Mouse (Mus musculus): Measurements from ENCODE around the gene Rasa4. TPM values are rescaled to one million over a fixed set of nuclear protein-coding genes. Genes with fewer than 3 reads are reported as not detected.
"Not testable (repeated sequence)": the region's sequence is repeated elsewhere in the genome, so short reads cannot be mapped to it uniquely, and the experiment has no call there.

Rasa4 gene
- polyA plus RNA-seq, 2 experiments from 2014 or later: 1.8 to 2.2 TPM

GRCm38 (mm10) chr5:136066404-136067148 is 17.1 kb upstream of the Rasa4 start:
- not testable (repeated sequence) for ATAC-seq

DNA sequence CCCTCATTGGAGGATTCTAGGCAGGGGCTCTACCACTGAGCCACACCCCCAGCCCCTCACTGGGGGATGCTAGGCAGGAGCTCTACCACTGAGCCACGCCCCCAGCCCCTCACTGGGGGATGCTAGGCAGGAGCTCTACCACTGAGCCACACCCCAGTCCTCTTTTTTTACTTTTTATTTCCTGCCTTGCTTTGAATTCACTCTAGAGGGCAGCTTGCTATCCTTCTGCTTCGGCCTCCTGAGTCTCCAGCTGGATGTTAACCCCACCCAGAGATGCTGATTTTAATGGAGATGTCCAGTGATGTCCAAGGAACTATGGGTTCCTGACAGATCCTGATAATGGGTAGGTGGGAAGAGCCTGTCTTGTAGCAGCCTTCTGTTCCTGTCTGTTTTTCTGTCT is 14.3 kb upstream of the Rasa4 start:
- no peak for ATAC-seq

DNA sequence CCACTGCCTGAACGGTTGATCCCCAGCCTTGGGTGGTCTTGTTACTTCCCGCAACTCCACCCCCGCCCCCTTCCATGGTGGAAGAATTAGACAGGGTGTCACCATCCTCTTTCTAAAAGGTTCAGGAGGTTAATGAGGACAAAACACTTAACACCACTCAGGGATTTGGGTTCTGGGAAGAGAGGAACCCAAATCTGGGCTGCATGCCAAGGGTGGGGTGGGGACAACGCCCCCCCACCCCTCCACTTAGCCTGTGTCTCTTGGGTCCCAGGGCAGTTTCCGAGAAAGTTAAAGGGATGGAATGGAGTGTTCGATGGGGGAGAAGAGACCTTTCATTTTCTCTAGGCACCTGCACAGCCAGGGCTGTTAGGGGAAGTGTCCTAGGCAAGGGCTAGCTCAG is 10.7 kb upstream of the Rasa4 start:
- ATAC-seq: no peak

GRCm38 (mm10) chr5:136073526-136073925 is 10.2 kb upstream of the Rasa4 start:
- no peak for ATAC-seq

- no peak for ATAC-seq
These were observed 8.6 kb upstream of the Rasa4 start for GRCm38 (mm10) chr5:136075076-136075475.

GRCm38 (mm10) chr5:136076284-136076683 is 7.4 kb upstream of the Rasa4 start:
- ATAC-seq: no peak

DNA sequence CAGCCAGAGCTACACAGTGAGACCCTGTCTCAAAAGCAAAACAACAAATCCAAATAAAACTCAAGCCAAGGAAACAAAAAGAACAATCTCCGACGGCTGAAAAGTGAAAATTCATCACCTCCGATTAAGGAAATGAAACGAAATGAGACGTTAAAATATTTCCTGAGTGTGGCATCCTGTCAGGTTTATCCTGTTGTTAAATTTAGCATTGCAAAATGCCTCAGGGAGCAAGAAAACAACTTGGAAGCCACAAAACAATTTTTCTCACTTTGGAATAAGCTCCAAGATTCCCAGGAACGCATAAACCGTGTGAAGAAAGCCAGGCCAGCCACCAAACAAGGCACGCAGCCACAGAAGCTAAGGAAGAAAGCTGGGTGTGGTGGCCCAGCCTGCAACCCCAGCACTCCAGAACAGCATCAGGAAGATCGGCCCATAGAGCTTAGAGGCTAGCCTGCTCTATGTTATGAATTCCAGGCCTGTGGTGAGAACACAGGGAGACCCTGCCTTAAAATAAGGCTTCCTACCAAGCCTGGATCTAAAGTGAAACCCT is 6.6 kb upstream of the Rasa4 start:
- no peak for ATAC-seq

GRCm38 (mm10) chr5:136078136-136078535 is 5.6 kb upstream of the Rasa4 start:
- no peak for ATAC-seq

DNA sequence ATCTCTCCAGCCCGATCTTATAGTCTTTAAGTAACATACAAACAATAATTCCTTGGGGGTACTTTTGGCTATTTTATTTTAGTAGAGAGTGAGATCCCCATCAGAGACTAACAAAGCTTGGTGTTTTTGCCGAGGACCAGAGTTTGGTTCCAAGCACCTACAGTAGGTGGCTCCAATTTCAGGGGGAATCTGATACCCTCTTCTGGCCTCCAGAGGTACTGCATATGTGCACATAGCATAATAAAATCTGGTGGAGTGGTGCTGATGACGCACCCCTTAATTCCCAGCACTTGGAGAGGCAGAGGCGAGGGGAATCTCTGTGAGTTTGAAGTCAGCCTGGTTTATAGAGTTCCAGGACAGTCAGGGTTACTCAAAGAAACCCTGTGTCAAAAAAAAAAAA is 1.4 kb upstream of the Rasa4 start:
- no peak for ATAC-seq

DNA sequence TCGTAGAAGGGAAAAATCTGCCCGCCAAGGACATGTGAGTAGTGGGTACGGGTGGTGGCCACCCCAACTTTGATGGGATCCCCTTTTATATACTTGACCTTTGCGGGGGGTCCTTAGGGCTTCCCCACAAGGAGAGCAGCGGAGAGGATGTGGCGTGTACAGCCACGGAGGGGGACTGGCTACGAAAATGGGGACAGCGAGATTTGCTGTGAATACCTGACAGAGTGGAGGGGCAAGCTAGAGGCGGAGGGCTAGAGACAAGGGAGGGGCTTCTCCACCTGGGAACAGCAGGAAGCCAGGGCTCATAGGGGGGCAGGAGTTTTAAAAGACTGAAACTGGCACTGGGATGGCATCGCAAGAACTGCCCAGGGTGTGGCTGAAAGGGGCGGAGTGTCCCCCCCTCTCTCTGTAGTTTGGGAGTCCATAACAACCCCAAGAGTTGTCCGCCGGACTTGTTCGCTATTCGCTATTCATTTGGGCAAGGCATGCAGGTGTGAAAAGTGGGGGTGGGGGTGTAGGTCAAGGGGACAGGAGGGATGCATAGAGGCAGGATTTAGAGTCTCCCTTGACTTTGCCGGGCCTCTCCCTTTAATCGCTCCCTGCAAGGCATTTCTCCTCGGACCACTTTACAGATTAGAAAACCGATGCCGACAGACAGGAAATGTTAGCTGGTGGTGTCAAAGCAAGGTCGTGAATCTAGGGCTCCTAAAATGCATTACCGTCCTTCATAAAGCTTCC is 597 bp downstream of the Rasa4 start:
- ATAC-seq: peak; percentile 28

DNA sequence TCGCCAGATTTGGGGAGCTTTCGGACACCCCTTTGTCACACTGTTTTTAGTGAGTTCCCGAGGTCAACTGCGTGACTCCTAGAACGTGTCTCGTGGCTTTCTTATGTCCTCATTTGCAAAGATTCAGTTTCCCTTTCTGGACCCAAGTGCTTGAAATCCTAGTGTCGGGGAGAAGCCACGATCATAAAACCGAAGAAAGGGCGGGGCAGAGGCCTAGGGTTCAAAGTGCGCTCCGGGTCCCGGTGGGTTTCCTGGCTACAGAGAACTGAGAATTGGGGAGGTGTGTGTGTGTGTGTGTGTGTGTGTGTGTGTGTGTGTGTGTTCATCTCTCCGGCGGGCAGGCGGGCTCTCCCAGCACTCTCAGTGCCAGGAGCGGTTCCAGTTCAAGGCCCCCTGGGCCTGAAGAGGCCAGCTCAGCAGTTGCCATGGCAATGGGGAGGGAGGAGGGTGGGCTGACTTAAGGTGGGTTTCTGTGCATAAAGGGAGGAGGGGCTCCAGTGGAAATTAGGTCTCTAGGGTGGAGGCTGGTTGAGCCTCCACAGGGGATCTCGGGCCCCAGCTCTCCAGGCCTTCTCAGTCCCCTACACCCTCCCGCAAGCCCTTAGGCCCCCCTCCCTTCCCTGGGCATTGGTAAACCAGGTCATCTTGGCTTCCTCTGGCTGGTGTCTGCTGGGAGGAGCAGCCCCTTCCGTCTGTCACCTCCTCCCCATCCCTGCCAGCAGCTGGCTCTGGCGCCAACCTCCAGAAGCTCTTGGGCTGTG is 1.4 kb downstream of the Rasa4 start:
- no peak for ATAC-seq

GRCm38 (mm10) chr5:136086290-136086689 is 2.6 kb downstream of the Rasa4 start:
- no peak for ATAC-seq

DNA sequence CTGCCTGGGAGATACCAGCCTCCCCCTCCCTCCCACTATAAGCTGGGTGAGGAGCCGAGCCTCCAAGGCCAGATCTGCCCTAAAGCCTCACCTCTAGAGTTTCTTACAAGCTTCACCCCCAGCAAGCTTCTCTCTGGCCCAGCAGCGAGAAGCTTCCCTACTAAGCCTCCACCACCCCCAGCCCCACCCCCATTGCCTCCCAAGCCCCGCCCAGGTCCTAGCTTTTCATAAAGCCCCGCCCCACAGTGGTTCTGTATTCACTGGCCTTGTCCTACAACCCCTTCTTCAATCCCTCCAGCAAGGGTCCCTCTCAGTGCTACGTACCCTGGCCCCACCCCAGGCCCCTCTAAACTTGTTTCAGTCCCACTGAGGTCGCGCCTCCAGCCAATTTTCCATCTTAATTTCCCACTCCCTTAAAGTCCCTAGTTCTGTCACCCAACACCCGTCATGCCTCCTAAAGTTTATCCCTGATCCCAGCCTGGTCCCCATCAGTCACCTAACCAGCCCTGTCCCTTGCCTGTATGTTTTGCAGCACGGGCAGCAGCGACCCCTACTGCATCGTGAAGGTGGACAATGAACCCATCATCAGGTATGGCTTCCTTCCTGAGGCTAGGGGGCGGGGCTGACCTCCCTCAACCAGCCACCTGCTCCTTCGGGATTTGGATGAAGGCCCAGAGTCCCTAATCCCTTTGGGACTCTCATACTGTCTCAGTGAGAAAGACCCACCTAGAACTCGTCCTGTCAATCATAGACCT is 5.3 kb downstream of the Rasa4 start:
- no peak for ATAC-seq

DNA sequence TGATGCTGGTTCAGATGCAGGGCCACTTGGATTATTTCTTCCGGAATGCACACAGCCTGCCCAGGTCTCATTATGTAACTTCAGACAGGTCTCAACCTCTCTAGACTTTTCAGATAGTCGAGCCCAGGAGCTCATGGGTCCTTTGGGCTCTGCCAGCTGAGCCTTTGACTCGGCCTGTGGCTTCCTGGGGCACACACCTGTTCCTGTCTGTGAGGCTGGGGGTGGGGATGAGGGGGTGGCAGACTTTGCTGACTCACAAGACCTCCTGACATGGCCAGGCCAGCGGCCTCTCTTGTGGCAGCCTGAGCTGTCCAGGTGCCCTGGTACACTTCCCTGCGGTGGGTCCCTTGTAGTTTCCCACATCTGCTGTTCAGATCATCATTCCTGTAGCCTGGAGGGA is 8.2 kb downstream of the Rasa4 start:
- no peak for ATAC-seq

GRCm38 (mm10) chr5:136094249-136095010 is 10.7 kb downstream of the Rasa4 start:
- ATAC-seq: no peak

DNA sequence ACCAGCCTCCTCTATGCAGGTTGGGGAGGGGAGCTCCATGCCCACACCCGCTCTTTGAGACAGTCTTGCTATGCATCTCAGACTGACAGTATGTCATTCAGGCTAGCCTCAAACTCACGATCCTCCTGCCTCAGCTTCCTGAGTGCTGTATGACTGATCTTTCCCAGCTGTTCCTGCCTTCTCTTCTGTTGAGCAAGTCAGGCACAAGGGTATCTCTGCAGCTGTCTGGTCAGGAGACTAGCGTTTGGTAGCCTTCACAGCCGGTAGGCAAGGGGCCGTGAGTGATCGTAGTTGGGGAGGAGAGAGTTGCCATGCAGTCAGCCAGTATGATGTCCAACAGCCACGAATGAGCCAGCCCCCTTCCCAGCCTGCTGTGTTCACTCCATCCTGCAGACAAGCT is 11.4 kb downstream of the Rasa4 start:
- ATAC-seq: no peak

GRCm38 (mm10) chr5:136098536-136098935 is 14.8 kb downstream of the Rasa4 start:
- no peak for ATAC-seq

- peak; percentile 86 for ATAC-seq
These were observed 18.5 kb downstream of the Rasa4 start for GRCm38 (mm10) chr5:136102099-136102820.

DNA sequence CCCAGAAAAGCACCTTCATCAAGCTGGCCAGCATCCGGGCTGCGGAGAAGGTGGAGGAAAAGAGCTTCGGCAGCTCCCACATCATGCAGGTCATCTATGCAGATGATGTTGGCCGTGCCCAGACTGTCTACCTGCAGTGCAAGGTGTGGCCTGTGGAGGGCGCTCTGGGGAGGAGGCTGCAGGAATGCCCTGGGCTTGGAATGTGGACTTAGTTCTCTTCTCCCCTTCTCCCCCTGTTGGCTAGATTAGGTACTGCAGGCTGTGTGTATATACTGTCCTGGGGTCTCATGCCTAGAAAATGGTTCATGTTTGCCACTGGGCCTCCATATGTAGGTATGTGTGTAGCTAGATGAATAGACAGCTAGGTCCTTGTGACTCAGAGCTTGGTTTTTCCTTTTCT is 20.8 kb downstream of the Rasa4 start:
- no peak for ATAC-seq

DNA sequence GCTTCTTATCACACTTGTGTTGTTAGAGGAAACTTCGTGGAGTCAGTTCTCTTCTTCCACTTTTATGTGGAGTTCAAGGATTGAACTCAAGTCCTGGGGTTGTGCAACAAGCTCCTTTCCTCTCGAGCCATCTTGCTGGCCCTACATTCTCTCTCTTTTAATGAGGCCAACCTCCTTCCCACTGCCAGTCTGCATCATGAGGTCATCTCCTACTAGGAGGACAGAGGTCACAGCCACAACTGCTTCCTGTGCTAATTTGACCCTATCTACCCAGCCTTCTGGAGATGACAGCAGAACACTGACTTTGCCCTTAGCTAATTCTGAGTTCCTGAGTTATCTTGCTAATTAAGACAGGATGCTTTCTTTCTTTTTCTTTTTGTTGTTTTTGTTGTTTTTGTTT is 24.8 kb downstream of the Rasa4 start:
- no peak for ATAC-seq

DNA sequence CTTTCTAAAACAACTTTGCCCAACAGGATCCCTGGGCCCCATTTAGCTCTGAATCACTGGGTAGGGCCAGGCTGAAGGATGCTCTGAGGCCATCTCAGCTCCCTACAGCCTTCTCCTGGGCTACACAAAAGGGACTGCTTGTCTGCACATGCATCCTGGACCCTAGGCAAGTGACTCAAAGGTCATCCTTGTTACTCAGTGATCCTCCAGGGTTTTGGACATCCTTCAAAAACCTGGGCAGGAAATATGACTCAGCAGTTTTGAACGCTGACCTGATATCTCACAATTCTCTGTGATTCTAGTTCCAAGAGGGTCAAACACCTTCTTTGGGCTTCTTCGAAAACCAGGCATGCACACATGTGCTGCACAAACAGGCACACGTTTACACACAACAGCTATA is 25.3 kb downstream of the Rasa4 start:
- ATAC-seq: no peak
